Mouse (Mus musculus): Measurements from ENCODE around the gene Exph5. TPM values are rescaled to one million over a fixed set of nuclear protein-coding genes. Genes with fewer than 3 reads are reported as not detected.

Gene Exph5
- polyA plus RNA-seq, 1 experiment from 2014 or later: 1.7 TPM

DNA sequence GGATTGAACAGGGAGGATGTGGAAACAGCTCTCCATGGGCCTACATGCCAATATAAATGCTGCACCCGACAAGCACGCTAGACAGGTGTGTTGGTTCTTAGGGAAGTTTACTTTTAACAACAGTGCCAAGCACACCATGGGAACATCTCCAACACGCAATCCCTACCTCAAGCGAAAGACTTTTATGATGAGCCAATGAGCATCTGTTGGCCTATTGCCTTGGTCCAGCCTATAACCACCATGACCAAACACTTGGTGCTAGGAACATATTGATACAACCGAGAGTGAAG, 32.1 kb upstream of the Exph5 start:
- Histone ChIP-seq H3K9ac (ENCODE audit: low read depth, low read length) (no peak overlapping the region), H3K36me3 (ENCODE audit: control insufficient read depth, insufficient read depth, low read length) (no peaks in the 10 kb centered on the region), H3K4me1 (replicated peaks; ENCODE audit: control insufficient read depth, insufficient read depth, low read length) (no peaks in the 10 kb centered on the region), H3K27me3 (ENCODE audit: control insufficient read depth, insufficient read depth, low read length) (no peaks in the 10 kb centered on the region), H3K27ac (ENCODE audit: low read depth, low read length) (no peak overlapping the region), H3K4me3 (ENCODE audit: low read depth, low read length) (no peak overlapping the region), H3K4me2 (replicated peaks; ENCODE audit: low read depth, low read length) (no peak overlapping the region), H3K9me3 (ENCODE audit: control insufficient read depth, low read length) (no peaks in the 10 kb centered on the region)
- 92% methylated on average over 5 of the region's 5 CpGs for WGBS
- DNase-seq (ENCODE audit: low spot score) (no peak), ATAC-seq (ENCODE audit: low FRiP score) (no peak)

DNA sequence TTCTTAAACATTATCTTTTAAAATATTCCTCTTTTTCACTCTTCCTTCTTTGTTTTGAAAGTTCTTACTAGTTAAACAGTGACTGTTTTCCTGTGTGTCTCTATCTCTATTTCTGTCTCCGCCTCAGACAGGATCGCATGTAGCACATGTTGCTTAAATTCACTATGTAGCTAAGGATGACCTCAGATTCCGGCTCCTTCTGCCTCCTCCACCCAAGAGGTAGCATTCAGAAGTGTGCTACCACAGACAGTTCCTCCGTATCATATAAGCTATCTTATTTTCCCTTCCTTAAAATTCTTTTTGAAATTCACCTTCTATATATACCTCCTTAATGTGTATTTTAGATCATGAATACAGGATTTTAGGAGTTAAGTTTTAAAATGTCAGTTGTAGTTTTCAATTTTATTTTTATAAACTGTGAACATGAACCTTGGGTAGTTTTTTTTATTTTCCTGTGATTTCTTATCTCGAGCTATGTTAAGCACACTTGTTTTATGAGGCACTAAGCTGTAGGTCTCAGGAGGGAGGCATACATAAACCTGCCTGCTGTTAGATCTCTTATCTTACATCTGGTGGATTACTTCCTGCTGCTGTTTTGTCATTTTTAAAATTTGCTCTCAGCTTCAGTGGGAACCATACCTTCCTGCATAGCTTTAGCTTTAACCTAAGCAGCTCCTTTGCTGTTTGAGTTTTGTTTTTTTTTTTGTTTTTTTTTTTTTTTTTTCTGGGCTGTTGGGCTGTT, 30.0 kb upstream of the Exph5 start:
- no peaks in the 10 kb centered on the region for H3K9me3 ChIP-seq (ENCODE audit: control insufficient read depth, low read length)
- no peak overlapping the region for H3K27ac ChIP-seq (ENCODE audit: low read depth, low read length)
- H3K9ac ChIP-seq (ENCODE audit: low read depth, low read length): no peak overlapping the region
- no peak for DNase-seq (ENCODE audit: low spot score)
- no peak overlapping the region for H3K4me3 ChIP-seq (ENCODE audit: low read depth, low read length)
- ATAC-seq (ENCODE audit: low FRiP score): no peak
- no peaks in the 10 kb centered on the region for H3K27me3 ChIP-seq (ENCODE audit: control insufficient read depth, insufficient read depth, low read length)
- H3K36me3 ChIP-seq (ENCODE audit: control insufficient read depth, insufficient read depth, low read length): no peaks in the 10 kb centered on the region
- no peaks in the 10 kb centered on the region for H3K4me1 ChIP-seq (replicated peaks; ENCODE audit: control insufficient read depth, insufficient read depth, low read length)
- H3K4me2 ChIP-seq (replicated peaks; ENCODE audit: low read depth, low read length): no peak overlapping the region
- WGBS: 80% methylated on average over 5 of the region's 5 CpGs

GRCm38 (mm10) chr9:53272207-53272606, 29.3 kb upstream of the Exph5 start:
- WGBS: 71% methylated on average over 5 of the region's 5 CpGs
- H3K4me2 ChIP-seq (replicated peaks; ENCODE audit: low read depth, low read length): no peak overlapping the region
- H3K9ac ChIP-seq (ENCODE audit: low read depth, low read length): no peak overlapping the region

GRCm38 (mm10) chr9:53272714-53273113, 28.8 kb upstream of the Exph5 start:
- DNase-seq (ENCODE audit: low spot score) (no peak), ATAC-seq (ENCODE audit: low FRiP score) (no peak)
- 84% methylated on average over 4 of the region's 4 CpGs for WGBS
- no peak overlapping the region for H3K27ac ChIP-seq (ENCODE audit: low read depth, low read length)
- no peak overlapping the region for H3K4me2 ChIP-seq (replicated peaks; ENCODE audit: low read depth, low read length)
- no peaks in the 10 kb centered on the region for H3K4me1 ChIP-seq (replicated peaks; ENCODE audit: control insufficient read depth, insufficient read depth, low read length)
- H3K36me3 ChIP-seq (ENCODE audit: control insufficient read depth, insufficient read depth, low read length): no peaks in the 10 kb centered on the region
- no peaks in the 10 kb centered on the region for H3K27me3 ChIP-seq (ENCODE audit: control insufficient read depth, insufficient read depth, low read length)
- no peak overlapping the region for H3K4me3 ChIP-seq (ENCODE audit: low read depth, low read length)
- no peak overlapping the region for H3K9ac ChIP-seq (ENCODE audit: low read depth, low read length)
- no peaks in the 10 kb centered on the region for H3K9me3 ChIP-seq (ENCODE audit: control insufficient read depth, low read length)

More at GRCm38 (mm10) chr9:53272207-53272606, 29.3 kb upstream of the Exph5 start:
- H3K4me3 ChIP-seq (ENCODE audit: low read depth, low read length): no peak overlapping the region
- H3K27me3 ChIP-seq (ENCODE audit: control insufficient read depth, insufficient read depth, low read length): no peaks in the 10 kb centered on the region
- no peak overlapping the region for H3K27ac ChIP-seq (ENCODE audit: low read depth, low read length)
- H3K9me3 ChIP-seq (ENCODE audit: control insufficient read depth, low read length): no peaks in the 10 kb centered on the region
- no peak for ATAC-seq (ENCODE audit: low FRiP score)
- H3K4me1 ChIP-seq (replicated peaks; ENCODE audit: control insufficient read depth, insufficient read depth, low read length): no peaks in the 10 kb centered on the region
- no peaks in the 10 kb centered on the region for H3K36me3 ChIP-seq (ENCODE audit: control insufficient read depth, insufficient read depth, low read length)
- no peak for DNase-seq (ENCODE audit: low spot score)

- H3K4me2 ChIP-seq (replicated peaks; ENCODE audit: low read depth, low read length): no peak overlapping the region
- no peak overlapping the region for H3K4me3 ChIP-seq (ENCODE audit: low read depth, low read length)
- DNase-seq (ENCODE audit: low spot score) (no peak), ATAC-seq (ENCODE audit: low FRiP score) (no peak)
- H3K27me3 ChIP-seq (ENCODE audit: control insufficient read depth, insufficient read depth, low read length): no peaks in the 10 kb centered on the region
- no peaks in the 10 kb centered on the region for H3K36me3 ChIP-seq (ENCODE audit: control insufficient read depth, insufficient read depth, low read length)
- H3K27ac ChIP-seq (ENCODE audit: low read depth, low read length): no peak overlapping the region
- no peaks in the 10 kb centered on the region for H3K4me1 ChIP-seq (replicated peaks; ENCODE audit: control insufficient read depth, insufficient read depth, low read length)
- no peak overlapping the region for H3K9ac ChIP-seq (ENCODE audit: low read depth, low read length)
- H3K9me3 ChIP-seq (ENCODE audit: control insufficient read depth, low read length): no peaks in the 10 kb centered on the region
- WGBS: 94% methylated on average over 1 of the region's 1 CpGs
Observed at GRCm38 (mm10) chr9:53276381-53276780, 25.1 kb upstream of the Exph5 start.

DNA sequence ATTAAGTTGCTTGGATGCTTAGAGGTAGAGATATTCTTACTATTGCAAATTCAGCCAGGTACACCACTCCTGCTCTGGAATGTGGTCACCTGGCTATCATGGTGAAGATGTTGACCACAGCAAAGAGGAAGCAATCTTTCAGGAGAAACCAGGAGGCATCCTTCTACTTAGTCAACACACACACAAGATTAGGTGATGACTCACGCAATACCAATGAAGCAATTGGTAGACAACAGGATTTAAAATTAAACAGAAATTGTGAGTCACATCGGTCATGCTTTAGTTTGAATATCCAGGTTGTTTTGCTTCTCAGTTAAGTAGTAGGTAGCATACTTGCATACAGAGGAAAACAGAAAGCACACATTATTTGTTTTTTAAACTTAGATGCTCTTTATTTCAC, 22.5 kb upstream of the Exph5 start:
- H3K9ac ChIP-seq (ENCODE audit: low read depth, low read length): no peak overlapping the region
- H3K4me1 ChIP-seq (replicated peaks; ENCODE audit: control insufficient read depth, insufficient read depth, low read length): no peaks in the 10 kb centered on the region
- ATAC-seq (ENCODE audit: low FRiP score) (no peak), DNase-seq (ENCODE audit: low spot score) (no peak)
- H3K27me3 ChIP-seq (ENCODE audit: control insufficient read depth, insufficient read depth, low read length): no peaks in the 10 kb centered on the region
- H3K9me3 ChIP-seq (ENCODE audit: control insufficient read depth, low read length): no peaks in the 10 kb centered on the region
- H3K27ac ChIP-seq (ENCODE audit: low read depth, low read length): no peak overlapping the region
- WGBS: 93% methylated on average over 2 of the region's 2 CpGs
- H3K4me2 ChIP-seq (replicated peaks; ENCODE audit: low read depth, low read length): no peak overlapping the region
- no peak overlapping the region for H3K4me3 ChIP-seq (ENCODE audit: low read depth, low read length)
- no peaks in the 10 kb centered on the region for H3K36me3 ChIP-seq (ENCODE audit: control insufficient read depth, insufficient read depth, low read length)

DNA sequence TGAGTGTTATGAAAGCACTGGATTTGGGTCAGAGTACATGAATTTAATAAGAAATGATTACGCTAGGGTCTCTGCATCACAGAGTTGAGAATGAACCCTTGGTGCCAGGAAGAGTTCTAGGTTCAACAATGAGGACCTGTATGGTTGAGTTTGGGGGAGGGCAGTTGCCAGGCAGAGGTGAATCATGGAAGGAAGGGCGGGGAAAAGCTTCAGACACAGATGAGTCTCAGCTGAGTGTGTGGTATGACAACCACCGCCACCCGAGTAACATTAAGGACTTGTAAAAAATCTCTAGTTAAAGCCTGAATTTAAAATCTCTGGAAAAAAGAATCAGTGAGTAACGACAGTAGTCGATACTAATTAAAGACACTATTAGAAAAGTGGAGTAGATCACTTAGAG, 14.7 kb upstream of the Exph5 start:
- Histone ChIP-seq H3K4me2 (replicated peaks; ENCODE audit: low read depth, low read length) (no peak overlapping the region), H3K9ac (ENCODE audit: low read depth, low read length) (no peak overlapping the region), H3K9me3 (ENCODE audit: control insufficient read depth, low read length) (no peaks in the 10 kb centered on the region), H3K4me1 (replicated peaks; ENCODE audit: control insufficient read depth, insufficient read depth, low read length) (no peaks in the 10 kb centered on the region), H3K27ac (ENCODE audit: low read depth, low read length) (no peak overlapping the region), H3K36me3 (ENCODE audit: control insufficient read depth, insufficient read depth, low read length) (no peaks in the 10 kb centered on the region), H3K27me3 (ENCODE audit: control insufficient read depth, insufficient read depth, low read length) (no peaks in the 10 kb centered on the region), H3K4me3 (ENCODE audit: low read depth, low read length) (no peak overlapping the region)
- 92% methylated on average over 6 of the region's 6 CpGs for WGBS
- DNase-seq (ENCODE audit: low spot score): no peak
- ATAC-seq (ENCODE audit: low FRiP score): no peak

GRCm38 (mm10) chr9:53290006-53290405, 11.5 kb upstream of the Exph5 start:
- H3K4me2 ChIP-seq (replicated peaks; ENCODE audit: low read depth, low read length): no peak overlapping the region
- DNase-seq (ENCODE audit: low spot score) (no peak), ATAC-seq (ENCODE audit: low FRiP score) (no peak)
- H3K9ac ChIP-seq (ENCODE audit: low read depth, low read length): no peak overlapping the region
- no peak overlapping the region for H3K27ac ChIP-seq (ENCODE audit: low read depth, low read length)
- H3K36me3 ChIP-seq (ENCODE audit: control insufficient read depth, insufficient read depth, low read length): no peaks in the 10 kb centered on the region
- no peaks in the 10 kb centered on the region for H3K9me3 ChIP-seq (ENCODE audit: control insufficient read depth, low read length)
- 92% methylated on average over 3 of the region's 3 CpGs for WGBS
- no peaks in the 10 kb centered on the region for H3K27me3 ChIP-seq (ENCODE audit: control insufficient read depth, insufficient read depth, low read length)
- H3K4me3 ChIP-seq (ENCODE audit: low read depth, low read length): no peak overlapping the region
- no peaks in the 10 kb centered on the region for H3K4me1 ChIP-seq (replicated peaks; ENCODE audit: control insufficient read depth, insufficient read depth, low read length)

- Histone ChIP-seq H3K9me3 (ENCODE audit: control insufficient read depth, low read length) (no peaks in the 10 kb centered on the region), H3K9ac (ENCODE audit: low read depth, low read length) (no peak overlapping the region), H3K27me3 (ENCODE audit: control insufficient read depth, insufficient read depth, low read length) (no peaks in the 10 kb centered on the region), H3K36me3 (ENCODE audit: control insufficient read depth, insufficient read depth, low read length) (no peaks in the 10 kb centered on the region), H3K4me3 (ENCODE audit: low read depth, low read length) (no peak overlapping the region), H3K27ac (ENCODE audit: low read depth, low read length) (no peak overlapping the region), H3K4me1 (replicated peaks; ENCODE audit: control insufficient read depth, insufficient read depth, low read length) (no peaks in the 10 kb centered on the region), H3K4me2 (replicated peaks; ENCODE audit: low read depth, low read length) (no peak overlapping the region)
- ATAC-seq (ENCODE audit: low FRiP score) (no peak), DNase-seq (ENCODE audit: low spot score) (no peak)
Observed at GRCm38 (mm10) chr9:53292833-53293232, 8.6 kb upstream of the Exph5 start.

Data from hindbrain, embryonic 11.5 days (tissue).